Mouse (Mus musculus) adipocyte (in vitro differentiated cells): ENCODE data around the gene Ccdc171.
"Not testable (repeated sequence)": the region's sequence is repeated elsewhere in the genome, so short reads cannot be mapped to it uniquely, and the experiment has no call there.

Experiments
- DNase-seq: peaks from one replicate; pipeline ENCODE4 v3.0.0-alpha.2; 2016; ENCODE audit warnings: low spot score

Ccdc171 gene

DNA sequence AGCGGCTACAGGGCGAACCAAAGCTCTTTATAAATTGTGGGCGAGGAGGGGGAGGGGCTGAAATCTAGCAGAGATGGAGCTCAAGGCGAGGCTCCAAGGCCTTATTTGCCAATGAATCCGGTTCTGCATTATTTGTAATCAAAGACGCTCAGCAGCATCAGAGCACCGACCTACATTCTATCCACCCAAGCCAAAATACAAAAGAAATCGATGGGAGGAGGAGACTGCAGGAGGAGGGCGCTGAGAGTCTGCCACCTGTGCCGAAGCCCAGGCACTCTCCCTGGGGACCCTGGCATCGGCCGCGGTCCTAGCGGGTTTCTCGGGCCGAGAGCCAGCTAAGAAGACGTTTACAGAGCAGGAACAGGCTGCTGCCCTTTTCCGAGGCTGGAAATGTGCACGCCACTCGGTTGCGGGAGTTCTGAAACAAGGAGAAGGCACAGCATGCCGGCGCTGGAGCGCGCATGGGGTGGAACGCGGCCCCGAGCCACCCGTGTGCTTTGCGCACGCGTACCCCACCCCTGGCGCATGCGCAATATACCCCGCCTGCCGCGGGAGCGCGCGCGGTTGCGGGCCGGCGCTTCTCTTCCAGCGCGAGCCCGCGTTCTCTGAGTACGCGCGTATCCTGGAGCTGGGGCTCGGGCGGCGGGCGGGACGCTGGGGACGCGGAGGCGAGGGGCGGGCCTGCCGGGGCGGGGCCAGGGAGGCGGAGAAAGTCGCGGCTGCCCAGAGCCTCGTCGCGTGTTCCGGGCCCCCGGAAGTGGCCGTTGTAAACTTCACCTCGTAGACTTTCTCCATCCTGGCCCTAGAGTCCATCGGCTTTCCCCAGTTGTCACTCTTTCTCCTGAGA lies at the start of gene Ccdc171:
Gene Ccdc171, plus strand, starts transcription at position 703 of the 847 bp plus-strand sequence.
- peak; percentile 93 for DNase-seq

GRCm38 (mm10) chr4:83485250-83485649 lies 40.1 kb upstream of the Ccdc171 start:
- no peak for DNase-seq

DNA sequence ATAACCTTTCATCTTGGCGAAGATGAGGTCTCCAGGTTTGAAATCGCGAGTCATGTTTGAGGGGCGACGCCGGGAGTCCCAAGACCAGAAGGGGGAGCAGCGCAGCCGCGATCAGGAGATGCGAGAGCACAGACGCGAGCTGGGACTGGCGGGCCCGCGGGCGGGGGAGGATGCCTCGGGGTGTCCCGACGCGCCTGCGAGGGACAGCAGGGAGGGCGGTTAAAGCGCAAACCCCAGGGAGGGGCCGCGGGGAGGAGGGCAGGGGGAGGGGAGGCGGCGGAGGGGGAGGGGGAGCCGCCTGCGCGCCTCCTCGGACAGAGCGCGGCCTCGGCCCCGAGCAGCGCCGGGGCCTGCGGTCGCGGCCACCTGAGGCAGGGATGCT lies 39.6 kb upstream of the Ccdc171 start:
- DNase-seq, result peak; percentile 72

DNA sequence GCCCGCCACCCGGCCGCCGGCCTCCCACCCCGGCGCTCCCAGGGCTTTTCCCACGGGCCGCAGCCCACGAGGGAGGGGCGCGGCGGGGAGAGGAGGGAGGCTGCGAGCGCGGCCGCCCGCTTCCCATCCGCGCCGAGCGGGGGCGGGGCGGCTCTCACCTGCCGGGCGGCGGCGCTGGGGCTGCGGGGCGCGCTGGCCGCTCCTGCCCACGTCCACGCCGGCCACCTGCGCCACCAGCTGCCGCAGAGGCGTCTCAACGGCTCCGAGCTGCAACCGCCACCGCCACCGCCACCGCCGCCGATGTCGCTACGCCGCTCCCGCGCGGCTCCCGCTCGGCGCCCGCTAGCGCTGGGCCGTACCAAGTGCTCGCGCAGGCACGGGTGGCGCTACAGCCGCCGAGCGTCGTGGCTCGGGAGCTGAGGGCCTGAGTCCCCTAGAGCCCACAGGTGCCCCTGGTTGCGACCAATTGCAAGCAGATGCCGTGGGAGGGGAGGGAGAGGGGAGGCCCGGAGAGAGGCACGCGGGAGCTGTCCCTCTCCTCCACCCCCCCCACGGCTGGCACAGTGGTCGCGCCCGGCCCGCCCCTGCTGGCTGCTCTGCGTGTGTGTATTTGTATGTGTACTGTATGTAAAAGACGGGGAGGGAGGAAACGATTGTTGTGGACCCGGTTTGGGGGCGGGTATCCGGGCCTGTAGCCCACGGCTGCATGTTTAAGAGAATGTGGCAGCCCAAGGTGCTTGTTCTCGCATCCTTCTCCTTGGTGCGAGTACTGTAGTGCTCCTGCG lies 39.0 kb upstream of the Ccdc171 start, which contains the start of gene Psip1:
Gene Psip1, minus strand, starts transcription at position 343 of the 785 bp plus-strand sequence.
- peak; percentile 73 for DNase-seq

GRCm38 (mm10) chr4:83489121-83489520 lies 36.2 kb upstream of the Ccdc171 start:
- DNase-seq, result no peak

DNA sequence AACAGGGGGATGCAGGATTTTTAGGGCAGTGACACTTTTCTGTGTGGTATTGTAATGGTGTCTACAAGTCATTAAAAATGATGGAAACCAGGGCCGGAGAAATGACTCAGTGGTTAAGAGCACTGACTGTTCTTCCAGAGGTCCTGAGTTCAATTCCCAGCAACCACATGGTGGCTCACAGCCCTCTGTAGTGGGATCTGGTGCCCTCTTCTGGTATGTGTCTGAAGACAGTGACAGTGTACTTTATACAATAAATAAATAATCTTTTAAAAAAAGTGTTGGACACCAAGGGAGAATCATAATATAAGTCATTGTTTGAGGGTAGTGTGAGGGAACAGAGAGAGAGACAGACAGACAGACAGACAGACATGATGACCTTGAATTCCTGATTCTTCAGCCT lies 32.2 kb upstream of the Ccdc171 start:
- DNase-seq, result no peak

DNA sequence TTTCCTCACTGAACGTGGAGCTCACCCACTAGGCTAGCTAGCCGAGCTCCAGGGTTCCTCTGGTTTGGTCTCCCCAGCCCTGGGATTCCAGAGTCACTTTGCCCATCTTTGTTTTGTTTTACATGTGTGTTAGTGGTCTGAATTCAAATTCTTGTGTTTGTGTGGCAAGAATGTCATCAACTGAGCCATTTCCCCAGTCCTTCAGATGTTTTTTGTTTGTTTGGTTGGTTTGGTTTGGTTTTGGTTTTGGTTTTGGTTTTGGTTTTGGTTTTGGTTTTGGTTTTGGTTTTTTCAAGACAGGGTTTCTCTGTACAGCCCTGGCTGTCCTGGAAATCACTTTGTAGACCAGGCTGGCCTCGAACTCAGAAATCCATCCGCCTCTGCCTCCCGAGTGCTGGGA lies 28.3 kb upstream of the Ccdc171 start:
- not testable (repeated sequence) for DNase-seq

DNA sequence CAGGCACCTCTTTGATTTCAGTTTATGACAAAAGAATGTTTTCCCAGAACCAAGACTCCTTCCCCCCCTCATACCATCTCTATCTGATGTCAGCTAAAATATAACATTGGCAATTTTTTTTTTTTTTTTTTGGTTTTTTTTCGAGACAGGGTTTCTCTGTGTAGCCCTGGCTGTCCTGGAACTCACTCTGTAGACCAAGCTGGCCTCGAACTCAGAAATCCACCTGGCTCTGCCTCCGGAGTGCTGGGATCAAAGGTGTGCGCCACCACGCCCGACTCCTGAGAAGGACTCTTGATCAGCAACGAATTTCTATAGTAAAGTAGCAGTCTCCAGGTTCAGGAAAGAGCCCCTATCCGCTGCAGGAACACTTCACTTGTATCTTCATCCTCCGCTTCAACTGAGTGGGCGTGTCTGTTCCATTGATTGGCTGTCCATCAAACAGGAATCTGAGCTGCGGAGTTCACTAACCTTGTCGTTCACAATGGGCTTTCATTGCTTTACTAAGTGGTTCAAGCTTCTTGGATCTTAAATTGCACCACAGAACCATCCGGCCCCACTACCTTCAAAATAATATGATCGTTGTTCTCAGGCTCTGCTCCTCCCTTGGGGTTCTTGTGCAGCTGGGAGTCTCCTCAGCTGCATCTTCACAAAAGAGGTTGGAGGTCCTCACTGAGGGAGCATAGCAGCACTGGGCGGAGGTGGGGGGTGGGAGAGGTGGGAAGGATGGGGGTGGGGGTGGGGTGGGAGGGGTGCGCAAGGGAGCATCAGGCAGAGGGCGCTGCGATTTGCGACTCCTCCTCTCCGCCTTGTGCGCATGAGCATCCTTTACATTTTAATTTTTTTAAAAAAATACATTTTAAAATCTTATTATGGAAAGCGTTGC lies 24.9 kb upstream of the Ccdc171 start:
- no peak for DNase-seq

GRCm38 (mm10) chr4:83501037-83501430 lies 24.3 kb upstream of the Ccdc171 start:
- no peak for DNase-seq

- no peak for DNase-seq
Measured at GRCm38 (mm10) chr4:83509600-83509999, 15.7 kb upstream of the Ccdc171 start.

DNA sequence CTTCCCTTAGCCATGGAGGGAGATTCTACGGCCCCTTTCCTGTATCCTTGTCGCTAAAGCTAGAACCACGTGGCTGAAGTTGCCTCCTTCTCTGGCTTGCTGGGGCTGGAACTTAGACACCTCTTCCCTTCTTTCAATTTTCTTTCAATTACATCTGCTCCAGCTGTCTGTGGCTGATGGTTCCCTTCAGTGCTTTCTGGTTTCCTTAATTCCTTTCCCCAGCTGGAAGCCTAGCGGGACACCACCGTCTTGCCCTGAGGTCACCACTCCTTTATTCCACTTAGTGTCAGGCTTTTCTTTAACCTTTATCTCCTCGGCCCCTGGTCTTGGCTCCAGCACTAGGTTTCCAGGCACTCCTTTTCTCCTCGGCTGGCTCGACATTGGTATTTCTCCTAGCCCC lies 14.3 kb upstream of the Ccdc171 start:
- DNase-seq, result no peak

DNA sequence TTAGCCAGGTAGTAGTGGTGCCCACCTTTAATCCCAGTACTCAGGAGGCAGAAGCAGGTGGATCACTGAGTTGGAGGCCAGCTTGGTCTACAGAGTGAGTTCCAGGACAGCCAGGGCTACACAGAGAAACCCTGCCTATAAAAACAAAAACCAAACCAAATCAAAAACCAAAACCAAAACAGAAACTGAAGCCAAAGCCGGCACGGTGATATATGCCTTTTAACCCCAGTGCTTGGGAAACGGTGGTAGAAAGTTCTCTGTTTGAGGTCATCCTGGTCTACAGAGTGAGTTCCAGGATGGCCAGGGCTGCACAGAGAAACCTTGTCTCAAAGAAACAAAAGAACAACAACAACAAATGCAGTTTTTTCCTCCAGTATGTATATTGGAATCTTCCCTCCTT lies 13.1 kb upstream of the Ccdc171 start:
- no peak for DNase-seq

GRCm38 (mm10) chr4:83512644-83513043 lies 12.7 kb upstream of the Ccdc171 start:
- DNase-seq, result peak; percentile 22

DNA sequence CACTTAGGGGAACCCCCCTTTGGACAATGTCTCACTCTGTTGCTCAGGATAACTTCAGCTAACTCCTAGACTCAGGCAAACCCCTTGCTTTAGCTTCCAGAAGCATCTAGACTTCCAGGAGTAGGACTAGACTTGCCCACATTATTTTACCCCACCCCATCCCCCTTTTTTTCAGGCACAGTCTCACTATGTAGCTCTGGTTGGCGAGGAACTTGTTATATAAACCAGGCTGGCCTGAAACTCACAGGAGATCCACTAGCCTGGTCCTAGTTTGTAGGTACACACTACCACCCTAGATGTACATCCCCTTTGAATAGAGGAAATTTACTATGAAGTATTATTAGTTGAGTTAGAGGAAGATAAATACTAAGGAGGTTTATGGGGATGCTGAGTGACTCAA lies 11.2 kb upstream of the Ccdc171 start:
- no peak for DNase-seq

DNA sequence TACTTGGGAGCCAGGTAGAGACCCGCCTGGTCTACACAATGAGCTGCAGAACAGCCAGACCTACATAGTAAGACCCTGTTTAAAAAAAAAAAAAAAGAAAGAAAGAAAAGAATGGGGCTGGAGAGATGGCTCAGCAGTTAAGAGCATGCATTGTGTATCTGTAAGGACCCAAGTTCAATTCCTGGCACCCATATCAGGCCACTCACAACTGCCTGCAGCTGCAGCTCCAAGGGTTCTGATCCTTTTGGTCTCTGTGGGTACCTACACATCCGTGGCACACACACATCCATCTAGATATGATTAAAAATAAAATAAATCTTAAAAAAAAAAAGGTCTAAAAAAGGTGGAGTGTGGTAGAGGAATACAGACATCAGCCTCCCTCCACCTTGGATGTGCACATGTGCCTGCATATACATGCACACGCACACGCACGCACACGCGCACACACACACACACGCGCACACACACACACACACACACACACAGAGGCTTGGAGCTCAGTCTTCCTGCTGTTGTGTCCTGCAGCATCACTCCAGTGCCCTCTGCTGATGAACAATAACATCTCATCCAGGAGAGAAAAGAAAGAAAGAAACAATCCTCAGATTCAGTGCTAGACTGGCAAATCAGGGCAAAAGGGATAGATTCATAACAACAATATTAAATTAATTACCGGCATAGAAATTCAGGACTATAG lies 10.2 kb upstream of the Ccdc171 start:
- DNase-seq, result peak; percentile 44

DNA sequence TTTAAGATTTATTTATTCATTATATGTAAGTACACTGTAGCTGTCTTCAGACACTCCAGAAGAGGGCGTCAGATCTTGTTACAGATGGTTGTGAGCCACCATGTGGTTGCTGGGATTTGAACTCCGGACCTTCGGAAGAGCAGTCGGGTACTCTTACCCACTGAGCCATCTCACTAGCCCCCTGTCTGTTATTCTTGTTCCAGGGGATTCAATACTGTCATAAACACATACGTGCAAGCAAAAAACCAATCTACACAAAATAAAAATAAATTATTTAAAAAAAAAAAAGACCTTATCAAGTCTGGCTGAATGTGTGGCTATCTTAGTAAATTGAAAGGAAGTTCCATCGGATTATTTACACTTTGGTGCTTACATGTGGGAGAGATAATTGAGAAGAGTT lies 9.2 kb upstream of the Ccdc171 start:
- not testable (repeated sequence) for DNase-seq

DNA sequence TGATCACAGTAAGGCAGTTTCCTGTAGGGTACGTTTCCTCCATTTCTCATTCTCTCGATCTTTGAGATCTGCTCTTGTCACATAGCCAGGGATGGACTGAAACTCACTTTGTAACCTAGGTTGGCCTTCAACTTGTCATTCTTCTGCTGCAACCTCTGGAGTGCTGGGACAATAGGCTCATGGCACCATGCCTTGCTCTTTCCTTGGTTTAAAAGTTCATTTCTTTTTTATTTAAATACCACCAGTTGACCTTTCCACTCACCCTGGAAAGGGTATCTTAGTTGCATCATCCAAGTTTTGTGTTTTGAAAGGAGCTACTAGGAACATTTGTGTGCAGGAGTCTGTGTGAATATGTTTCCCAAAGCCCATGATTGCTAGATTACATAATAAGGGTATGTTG lies 6.2 kb upstream of the Ccdc171 start:
- peak; percentile 25 for DNase-seq

- no peak for DNase-seq
Measured at GRCm38 (mm10) chr4:83519807-83520206, 5.5 kb upstream of the Ccdc171 start.

DNA sequence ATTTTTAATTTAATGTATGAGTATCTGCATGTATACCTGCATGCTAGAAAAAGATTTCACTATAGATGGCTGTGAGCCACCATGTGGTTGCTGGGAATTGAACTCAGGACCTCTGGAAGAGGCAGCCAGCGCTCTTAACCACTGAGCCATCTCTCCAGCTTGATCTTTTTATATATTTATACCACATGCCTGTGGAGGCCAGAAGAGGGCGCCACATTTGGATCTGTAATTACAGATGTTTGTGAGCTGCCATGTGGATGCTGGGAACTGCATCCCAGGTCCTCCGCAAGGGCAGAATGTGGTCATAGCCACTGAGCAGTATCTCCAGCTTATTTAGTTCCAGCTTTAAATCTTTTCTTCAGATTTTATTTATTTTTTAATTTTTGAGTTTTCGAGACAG lies 5.0 kb upstream of the Ccdc171 start:
- DNase-seq, result no peak

DNA sequence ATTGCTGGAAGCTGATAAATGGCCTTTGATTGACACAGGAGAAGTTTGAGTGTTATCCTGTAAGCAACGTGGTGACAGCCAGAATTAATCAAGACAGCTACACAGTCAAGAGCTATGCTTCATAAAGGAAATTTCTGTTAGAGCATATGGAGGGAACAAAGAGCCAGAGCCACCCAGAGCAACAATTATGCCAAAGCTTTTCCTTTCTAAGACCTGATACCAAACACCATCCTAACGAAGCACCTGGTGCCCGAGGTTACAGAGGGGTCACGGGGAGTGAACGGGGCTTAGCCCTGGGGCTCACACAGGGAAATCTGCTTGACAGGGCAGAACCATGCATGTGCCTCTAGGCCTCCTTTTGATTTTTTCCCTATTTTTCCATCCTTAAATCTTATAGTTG lies 3.3 kb upstream of the Ccdc171 start:
- no peak for DNase-seq

- no peak for DNase-seq
Measured at GRCm38 (mm10) chr4:83524456-83524842, 896 bp upstream of the Ccdc171 start.

DNA sequence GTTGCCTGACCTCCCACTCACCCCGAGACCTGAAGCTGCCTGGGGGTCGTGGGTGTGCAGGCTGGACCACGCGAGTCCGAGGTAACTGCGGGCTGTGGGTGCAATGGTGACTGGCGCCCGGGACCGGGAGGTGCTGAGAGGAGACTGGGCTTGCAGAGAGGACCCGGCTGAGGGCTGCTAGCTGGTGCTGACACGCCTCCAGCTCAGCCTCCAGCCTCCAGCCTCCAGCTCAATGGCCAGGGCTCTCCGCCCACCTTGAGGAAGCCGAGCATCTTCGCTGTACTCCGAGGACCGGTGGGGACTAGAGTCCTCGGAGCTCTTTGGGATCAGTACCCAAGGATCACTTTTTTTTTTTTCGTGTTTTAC lies 328 bp downstream of the Ccdc171 start:
- DNase-seq, result no peak
